19 mouse cellular contexts compared by ENCODE assay signal in the genomic region with DNA sequence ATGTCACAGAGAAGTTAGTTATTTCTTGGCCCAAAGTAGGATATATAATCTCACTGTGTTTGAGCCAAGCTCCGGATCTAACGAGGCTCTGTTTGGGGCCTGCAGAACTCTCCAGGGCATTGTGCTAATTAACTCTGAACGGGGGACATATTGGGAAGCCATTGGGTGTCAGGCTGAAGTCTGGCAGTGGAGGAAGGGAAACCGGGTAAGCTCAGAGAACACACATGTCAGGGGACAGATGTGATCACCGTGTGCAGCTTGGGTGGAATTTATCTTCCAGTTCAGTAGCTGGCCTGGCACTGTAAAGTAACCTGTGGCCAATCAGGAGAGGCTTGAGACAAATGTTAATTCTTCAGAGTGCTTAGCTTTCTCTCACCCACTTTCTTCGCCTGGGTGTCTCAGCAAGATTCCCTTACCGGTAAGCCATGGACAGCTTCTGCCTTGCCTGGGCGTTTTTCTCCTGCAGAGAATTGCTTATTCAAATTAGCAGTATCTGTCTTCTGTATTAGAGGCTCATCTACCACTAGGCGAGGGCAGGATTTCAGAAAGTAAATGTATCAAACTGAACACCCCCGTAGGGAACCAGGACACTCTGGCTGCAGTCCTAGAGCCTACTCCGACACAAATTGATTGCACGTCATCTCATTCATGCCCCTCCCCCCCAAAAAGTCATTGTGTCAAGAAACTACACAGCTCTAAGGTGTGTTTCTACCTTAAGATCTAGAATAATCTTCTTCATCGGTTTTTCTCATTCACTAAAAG.
DNase-seq lines count a peak whose midpoint lies in the region; ATAC-seq and TF ChIP-seq lines count a peak whose summit lies in the region.
"Had no signal": no experiment of that assay in that cellular context is flagged by ENCODE, and none has a peak within 500 bp of the region (broad histone marks: within the 10 kb centered on the region; RNA-seq: fewer than 3 reads in every experiment).

No protein-coding gene starts in this region.

- H3K4me2 ChIP-seq in midbrain, embryonic 14.5 days (ENCODE audit: low read length), result no peak overlapping the region
- H3K4me2 ChIP-seq in forebrain, postnatal 0 days (ENCODE audit: low read depth), result no peak overlapping the region
- no peak overlapping the region for H3K4me2 ChIP-seq in neural tube, embryonic 14.5 days (ENCODE audit: low read depth, low read length)
- H3K4me2 ChIP-seq: limb, embryonic 13.5 days; liver, embryonic 15.5 days had no signal

- 0 out of 2 replicates have a peak overlapping the region, but pooled peaks have one; percentile 8 for H3K27ac ChIP-seq in midbrain, embryonic 14.5 days (replicated peaks; ENCODE audit: low read depth, low read length)
- no peak overlapping the region for H3K27ac ChIP-seq in midbrain, embryonic 10.5 days (replicated peaks)
- H3K27ac ChIP-seq in forebrain, postnatal 0 days (ENCODE audit: low read depth, low read length), result no peak overlapping the region
- no peak overlapping the region for H3K27ac ChIP-seq in neural tube, embryonic 14.5 days (ENCODE audit: low read depth, low read length)
- H3K27ac ChIP-seq: limb, embryonic 13.5 days; liver, embryonic 15.5 days had no signal

- H3K9ac ChIP-seq in midbrain, embryonic 14.5 days (replicated peaks; ENCODE audit: low read length), result no peak overlapping the region
- no peak overlapping the region for H3K9ac ChIP-seq in forebrain, postnatal 0 days
- H3K9ac ChIP-seq in neural tube, embryonic 14.5 days (replicated peaks; ENCODE audit: low read depth, low read length), result no peak overlapping the region
- H3K9ac ChIP-seq: limb, embryonic 13.5 days; liver, embryonic 15.5 days had no signal

- no peaks in the 10 kb centered on the region for H3K36me3 ChIP-seq in midbrain, embryonic 14.5 days (ENCODE audit: control insufficient read depth, insufficient read depth, low read length)
- no peaks in the 10 kb centered on the region for H3K36me3 ChIP-seq in midbrain, embryonic 10.5 days
- no peaks in the 10 kb centered on the region for H3K36me3 ChIP-seq in forebrain, postnatal 0 days (ENCODE audit: insufficient read depth)
- no peaks in the 10 kb centered on the region for H3K36me3 ChIP-seq in neural tube, embryonic 14.5 days (ENCODE audit: control insufficient read depth, insufficient read depth, low read length)
- H3K36me3 ChIP-seq: G1E; limb, embryonic 13.5 days; liver, embryonic 15.5 days had no signal

- no peak overlapping the region for H3K4me3 ChIP-seq in midbrain, embryonic 14.5 days (replicated peaks; ENCODE audit: low read depth, low read length)
- H3K4me3 ChIP-seq in midbrain, embryonic 10.5 days, result no peak overlapping the region
- H3K4me3 ChIP-seq in forebrain, postnatal 0 days (ENCODE audit: low read depth, low read length), result no peak overlapping the region
- H3K4me3 ChIP-seq in neural tube, embryonic 14.5 days (ENCODE audit: low read depth, low read length), result no peak overlapping the region
- H3K4me3 ChIP-seq: limb, embryonic 13.5 days; liver, embryonic 15.5 days had no signal

- 61% methylated on average over 13 of the region's 13 CpGs for WGBS in midbrain, embryonic 14.5 days
- 77% methylated on average over 13 of the region's 13 CpGs for WGBS in midbrain, embryonic 10.5 days
- whole genome bisulfite sequencing in forebrain, postnatal 0 days, result 46% methylated on average over 13 of the region's 13 CpGs
- 45% methylated on average over 13 of the region's 13 CpGs for WGBS in neural tube, embryonic 14.5 days

- no peaks in the 10 kb centered on the region for H3K27me3 ChIP-seq in midbrain, embryonic 14.5 days (ENCODE audit: control insufficient read depth, insufficient read depth, low read length)
- H3K27me3 ChIP-seq in midbrain, embryonic 10.5 days (ENCODE audit: low read depth, poor library complexity, severe bottlenecking), result no peaks in the 10 kb centered on the region
- no peaks in the 10 kb centered on the region for H3K27me3 ChIP-seq in forebrain, postnatal 0 days (ENCODE audit: insufficient read depth, low read length)
- H3K27me3 ChIP-seq in neural tube, embryonic 14.5 days (ENCODE audit: control insufficient read depth, insufficient read depth, low read length), result no peaks in the 10 kb centered on the region
- H3K27me3 ChIP-seq: limb, embryonic 13.5 days; liver, embryonic 15.5 days had no signal

- ATAC-seq in midbrain, embryonic 14.5 days (ENCODE audit: low FRiP score, low TSS enrichment), result peak; percentile 40; the same call in 1 of the 2 replicates
- 0 out of 2 replicates have a peak, but pooled peaks have one; percentile 20 for ATAC-seq in forebrain, postnatal 0 days
- ATAC-seq in neural tube, embryonic 14.5 days (ENCODE audit: low read depth), result peak; percentile 87; the same call in 1 of the 2 replicates
- ATAC-seq: CD4-positive, CD25-positive, alpha-beta regulatory T cell, adult 4 months; lung, postnatal 0 days had no signal

- no peak for TF ChIP-seq CTCF in forebrain, postnatal 0 days (IDR thresholded peaks at IDR 0.05; ENCODE audit: low read depth)

- peak; percentile 65 to 78 for DNase-seq in cerebellum, postnatal 10 days
- no peak for DNase-seq in cerebellum, postnatal 25 days
- peak; percentile 22 for DNase-seq in midbrain, embryonic 14.5 days
- DNase-seq in midbrain, embryonic 10.5 days (ENCODE audit: low spot score), result no peak
- DNase-seq in forebrain, postnatal 0 days, result no peak
- no peak for DNase-seq in kidney, postnatal 14 days
- DNase-seq in cerebellum, adult 11 months, result no peak
- DNase-seq: adrenal gland, adult 8-10 months; cerebellum, adult 18-20 months; gastrocnemius, postnatal 25 days; kidney, adult 18-20 months; kidney, postnatal 10 days; right cerebral cortex, postnatal 25 days had no signal

- H3K4me1 ChIP-seq in midbrain, embryonic 14.5 days (ENCODE audit: control insufficient read depth, insufficient read depth, low read length), result peaks cover 6% of the 10 kb centered on the region; the same call in 1 of the 2 replicates
- H3K4me1 ChIP-seq in midbrain, embryonic 10.5 days, result no peaks in the 10 kb centered on the region
- H3K4me1 ChIP-seq in forebrain, postnatal 0 days (ENCODE audit: insufficient read depth), result no peaks in the 10 kb centered on the region
- H3K4me1 ChIP-seq in neural tube, embryonic 14.5 days (ENCODE audit: control insufficient read depth, insufficient read depth, low read length), result no peaks in the 10 kb centered on the region
- H3K4me1 ChIP-seq: liver, embryonic 15.5 days had no signal

- H3K9me3 ChIP-seq in midbrain, embryonic 14.5 days (ENCODE audit: control insufficient read depth, low read length), result no peaks in the 10 kb centered on the region
- no peaks in the 10 kb centered on the region for H3K9me3 ChIP-seq in midbrain, embryonic 10.5 days (replicated peaks)
- H3K9me3 ChIP-seq in forebrain, postnatal 0 days (ENCODE audit: low read length), result no peaks in the 10 kb centered on the region
- H3K9me3 ChIP-seq in neural tube, embryonic 14.5 days (ENCODE audit: control insufficient read depth, low read length), result no peaks in the 10 kb centered on the region
- H3K9me3 ChIP-seq: limb, embryonic 13.5 days; liver, embryonic 15.5 days had no signal

Comparison
In these comparisons a context has a peak if more than half of its experiments do, and no peak if none do; other contexts are left out.
1. DNase-seq: peak in cerebellum, postnatal 10 days (2 of 2) and midbrain, embryonic 14.5 days (single experiment); none in cerebellum, postnatal 25 days (0 of 2), midbrain, embryonic 10.5 days (single experiment), forebrain, postnatal 0 days (single experiment), kidney, postnatal 14 days (single experiment) and cerebellum, adult 11 months (single experiment).
2. ATAC-seq: peak in every context shown above with its lines; median percentile 87 in neural tube, embryonic 14.5 days; 40 in midbrain, embryonic 14.5 days; 20 in forebrain, postnatal 0 days.